Mouse (Mus musculus) forebrain, embryonic 11.5 days (tissue): ENCODE results near the gene Slc8b1. TPM values are rescaled to one million over a fixed set of nuclear protein-coding genes. Genes with fewer than 3 reads are reported as not detected.

Experiments used
- ATAC-seq: fragments of 200-750 bp; cut with Nextera tagmentation; replicated peaks from 2 replicates; pipeline ENCODE4 v1.8.0; 2017; ENCODE audit warnings: moderate TSS enrichment; ENCODE audit not compliant: low FRiP score
- DNase-seq: peaks from one replicate; pipeline ENCODE4 v3.0.0-alpha.2; 2017; ENCODE audit warnings: low spot score
- H3K27ac ChIP-seq: fragments of 300-500 bp; sonication (generic); 2 replicates; pipeline ENCODE4 v1.5.1; 2014; ENCODE audit warnings: low read depth, low read length
- H3K27me3 ChIP-seq: fragments of 300-500 bp; sonication (generic); 2 replicates; pipeline ENCODE4 v1.6.1; 2014; ENCODE audit warnings: mild to moderate bottlenecking, low read length, mixed read lengths; ENCODE audit not compliant: control insufficient read depth, insufficient read depth
- H3K36me3 ChIP-seq: fragments of 300-500 bp; sonication (generic); 2 replicates; pipeline ENCODE4 v1.6.1; 2014; ENCODE audit warnings: mild to moderate bottlenecking, low read length, moderate library complexity, mixed read lengths; ENCODE audit not compliant: control insufficient read depth, insufficient read depth
- H3K4me1 ChIP-seq: fragments of 300-500 bp; sonication (generic); replicated peaks from 2 replicates; pipeline ENCODE4 v1.6.1; 2014; ENCODE audit warnings: low read length, mixed read lengths; ENCODE audit not compliant: control insufficient read depth, insufficient read depth
- H3K4me2 ChIP-seq: fragments of 300-500 bp; sonication (generic); 2 replicates; pipeline ENCODE4 v1.6.1; 2014; ENCODE audit warnings: low read depth, mild to moderate bottlenecking, low read length, moderate library complexity, mixed read lengths; ENCODE audit not compliant: severe bottlenecking
- H3K4me3 ChIP-seq: fragments of 300-500 bp; sonication (generic); 2 replicates; pipeline ENCODE4 v1.5.1; 2014; ENCODE audit warnings: low read depth, low read length
- H3K9ac ChIP-seq: fragments of 300-500 bp; sonication (generic); 2 replicates; pipeline ENCODE4 v1.6.1; 2014; ENCODE audit warnings: low read length
- H3K9me3 ChIP-seq: fragments of 300-500 bp; sonication (generic); 2 replicates; pipeline ENCODE4 v1.6.1; 2016; ENCODE audit warnings: low read length, mixed read lengths; ENCODE audit not compliant: control insufficient read depth
- WGBS: fragments of 180-500 bp; shearing (Covaris S2); extraction: QIAGEN DNeasy Blood & Tissue Kit; methylation state at CpG from one replicate; pipeline ENCODE4 v1.1.7; 2014; 5-methylcytosine and 5-hydroxymethylcytosine counted together
- polyA plus RNA-seq: library from polyadenylated mRNA; unstranded; fragments of >200 nt; fragmentation: Nextera tagmentation; extraction: Ambion mirVana; gene quantifications from 2 replicates; pipeline ENCODE4 v1.2.1, GENCODE M21; 2014

Gene Slc8b1
- polyA plus RNA-seq, 1 experiment from 2014 or later = 2.9 TPM

DNA sequence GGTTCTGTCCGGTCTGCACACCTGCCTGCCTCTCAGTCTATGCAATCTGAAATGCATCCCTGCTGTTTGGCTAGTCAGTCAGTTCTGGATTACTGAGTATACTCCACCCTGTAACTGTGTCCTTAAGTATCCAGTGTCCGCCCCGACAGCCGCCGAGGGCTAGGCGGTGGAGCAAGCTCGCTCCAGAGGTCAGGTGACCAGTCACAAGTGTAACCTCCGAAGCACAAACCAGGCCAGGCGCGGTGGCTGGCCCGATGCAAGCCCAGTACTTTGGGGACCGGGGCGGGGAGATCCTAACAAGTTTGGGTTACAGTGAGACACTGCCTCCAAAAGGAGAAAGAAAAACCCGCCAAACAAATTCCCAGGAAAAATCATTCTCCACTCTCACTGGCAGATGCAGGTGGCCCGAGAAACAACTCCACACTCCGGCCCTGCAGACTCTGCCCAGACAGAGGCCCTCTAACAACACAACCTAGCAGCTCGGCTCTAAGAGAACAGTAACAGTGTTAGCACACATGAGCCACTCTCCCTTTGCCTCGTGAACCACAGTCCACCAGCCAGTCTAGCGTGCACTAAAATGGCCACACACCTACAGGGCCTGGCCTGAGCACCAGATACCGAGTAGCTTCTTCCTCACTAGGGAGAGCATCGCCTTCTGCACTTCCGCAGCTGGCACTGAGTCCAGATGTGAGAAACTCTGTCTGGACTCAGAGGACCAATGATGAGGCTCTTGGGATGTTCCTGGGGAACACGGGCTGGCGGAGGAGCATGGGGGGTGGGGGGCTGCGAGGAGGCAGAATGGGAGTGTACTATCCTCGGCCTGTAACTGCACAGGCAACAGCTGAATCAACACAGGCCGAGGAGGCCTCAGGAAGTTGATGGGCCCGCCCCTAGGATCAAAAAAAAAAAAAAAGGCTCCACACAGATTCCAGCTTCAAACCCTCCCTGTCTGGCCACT is 52.3 kb downstream of the Slc8b1 start:
- no peak for DNase-seq
- Histone ChIP-seq H3K4me3 (no peak overlapping the region), H3K4me2 (no peak overlapping the region), H3K27me3 (no peaks in the 10 kb centered on the region), H3K27ac (no peak overlapping the region), H3K36me3 (no peaks in the 10 kb centered on the region), H3K4me1 (peaks cover 36% of the 10 kb centered on the region), H3K9me3 (no peaks in the 10 kb centered on the region), H3K9ac (no peak overlapping the region)
- no peak for ATAC-seq
- 64% methylated on average over 28 of the region's 28 CpGs for WGBS

- Histone ChIP-seq H3K4me3 (no peak overlapping the region), H3K27ac (no peak overlapping the region), H3K4me2 (no peak overlapping the region), H3K4me1 (peaks cover 41% of the 10 kb centered on the region), H3K36me3 (no peaks in the 10 kb centered on the region), H3K9ac (no peak overlapping the region), H3K27me3 (no peaks in the 10 kb centered on the region), H3K9me3 (no peaks in the 10 kb centered on the region)
- ATAC-seq (no peak), DNase-seq (no peak)
- WGBS = 62% methylated on average over 4 of the region's 4 CpGs
These were observed 52.9 kb downstream of the Slc8b1 start for GRCm38 (mm10) chr5:120563914-120564311.

GRCm38 (mm10) chr5:120565171-120565905 is 54.4 kb downstream of the Slc8b1 start:
- Histone ChIP-seq H3K36me3 (no peaks in the 10 kb centered on the region), H3K27me3 (no peaks in the 10 kb centered on the region), H3K9ac (peak overlapping the region; percentile 3; the same call in 1 of the 2 replicates), H3K27ac (peak overlapping the region; percentile 47), H3K4me3 (no peak overlapping the region), H3K4me2 (no peak overlapping the region), H3K9me3 (no peaks in the 10 kb centered on the region), H3K4me1 (peaks cover 39% of the 10 kb centered on the region)
- no peak for ATAC-seq
- 42% methylated on average over 15 of the region's 15 CpGs for WGBS
- DNase-seq = no peak

GRCm38 (mm10) chr5:120566101-120566500 is 55.1 kb downstream of the Slc8b1 start:
- Histone ChIP-seq H3K27ac (peak overlapping the region; percentile 47), H3K9me3 (no peaks in the 10 kb centered on the region), H3K36me3 (no peaks in the 10 kb centered on the region), H3K9ac (peak overlapping the region; percentile 27; the same call in 1 of the 2 replicates), H3K4me1 (peaks cover 38% of the 10 kb centered on the region), H3K27me3 (no peaks in the 10 kb centered on the region), H3K4me2 (no peak overlapping the region), H3K4me3 (no peak overlapping the region)
- WGBS = 31% methylated on average over 5 of the region's 5 CpGs
- ATAC-seq (peak; percentile 77), DNase-seq (peak; percentile 63)

- H3K36me3 ChIP-seq = no peaks in the 10 kb centered on the region
- H3K27ac ChIP-seq = peak overlapping the region; percentile 47
- H3K4me1 ChIP-seq = peaks cover 39% of the 10 kb centered on the region
- DNase-seq (no peak), ATAC-seq (peak; percentile 28)
- WGBS = 45% methylated on average over 9 of the region's 9 CpGs
- no peak overlapping the region for H3K4me3 ChIP-seq
- peak overlapping the region; percentile 27; the same call in 1 of the 2 replicates for H3K9ac ChIP-seq
- H3K9me3 ChIP-seq = no peaks in the 10 kb centered on the region
- H3K27me3 ChIP-seq = no peaks in the 10 kb centered on the region
- H3K4me2 ChIP-seq = no peak overlapping the region
These were observed 55.8 kb downstream of the Slc8b1 start for GRCm38 (mm10) chr5:120566681-120567252.

- Histone ChIP-seq H3K9ac (peak overlapping the region; percentile 39; the same call in 1 of the 2 replicates), H3K4me2 (no peak overlapping the region), H3K4me1 (peaks cover 39% of the 10 kb centered on the region), H3K27ac (peak overlapping the region; percentile 47), H3K27me3 (no peaks in the 10 kb centered on the region), H3K4me3 (no peak overlapping the region), H3K9me3 (no peaks in the 10 kb centered on the region), H3K36me3 (no peaks in the 10 kb centered on the region)
- 19% methylated on average over 21 of the region's 21 CpGs for WGBS
- peak; percentile 63 for ATAC-seq
- peak; percentile 76 for DNase-seq
These were observed 56.3 kb downstream of the Slc8b1 start for GRCm38 (mm10) chr5:120567253-120567701.

DNA sequence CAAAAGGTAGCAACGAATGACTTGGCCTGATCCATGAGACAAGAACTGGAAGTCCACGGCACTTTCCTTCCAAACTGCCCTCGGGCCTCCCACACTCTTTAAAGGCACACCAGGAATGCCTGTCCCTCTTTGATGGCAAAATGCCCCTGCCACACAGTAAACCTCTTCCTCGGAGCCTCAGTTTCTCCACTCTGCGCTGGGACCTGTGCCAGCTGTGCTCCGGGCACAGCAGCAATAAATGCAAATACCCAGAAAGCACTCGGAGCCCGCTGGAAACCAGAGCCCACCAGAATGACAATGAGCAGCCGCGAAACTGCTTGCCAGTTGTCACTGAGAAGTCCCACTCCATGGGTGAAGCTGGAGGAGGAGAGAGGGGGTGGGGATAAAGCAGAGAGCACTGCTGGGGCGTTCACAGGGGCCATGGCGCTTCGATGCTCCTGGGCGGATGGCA is 56.8 kb downstream of the Slc8b1 start:
- H3K4me2 ChIP-seq = no peak overlapping the region
- H3K4me3 ChIP-seq = no peak overlapping the region
- 62% methylated on average over 14 of the region's 14 CpGs for WGBS
- ATAC-seq = no peak
- H3K27me3 ChIP-seq = no peaks in the 10 kb centered on the region
- peak overlapping the region; percentile 47 for H3K27ac ChIP-seq
- no peak for DNase-seq
- no peaks in the 10 kb centered on the region for H3K9me3 ChIP-seq
- H3K4me1 ChIP-seq = peaks cover 39% of the 10 kb centered on the region
- H3K36me3 ChIP-seq = no peaks in the 10 kb centered on the region
- peak overlapping the region; percentile 39; the same call in 1 of the 2 replicates for H3K9ac ChIP-seq

DNA sequence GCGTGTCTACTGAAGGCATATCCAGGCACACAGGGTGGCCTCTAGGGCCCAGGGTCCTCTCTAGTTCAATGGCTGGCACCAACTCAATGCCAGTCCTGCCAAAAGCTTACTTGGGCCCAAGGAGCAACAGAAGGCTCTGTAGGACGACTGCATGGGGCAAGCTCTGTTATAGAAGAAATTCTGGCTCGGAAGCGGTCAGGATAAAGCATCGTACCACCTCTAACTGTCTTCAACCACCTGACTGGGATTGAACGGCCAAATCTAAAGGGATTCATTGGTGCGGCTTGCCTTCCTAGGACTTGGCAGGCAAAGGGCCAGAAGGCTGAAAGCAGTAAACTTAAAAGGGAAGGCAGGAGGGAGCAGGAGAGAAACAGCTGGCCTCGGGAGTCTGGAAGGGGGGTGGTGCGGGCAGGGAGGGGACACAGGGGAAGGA is 57.4 kb downstream of the Slc8b1 start:
- Histone ChIP-seq H3K9me3 (no peaks in the 10 kb centered on the region), H3K4me3 (no peak overlapping the region), H3K4me1 (peaks cover 39% of the 10 kb centered on the region), H3K4me2 (no peak overlapping the region), H3K36me3 (no peaks in the 10 kb centered on the region), H3K9ac (0 out of 2 replicates have a peak overlapping the region, but pooled peaks have one; percentile 14), H3K27me3 (no peaks in the 10 kb centered on the region), H3K27ac (no peak overlapping the region)
- ATAC-seq (no peak), DNase-seq (no peak)
- 68% methylated on average over 9 of the region's 9 CpGs for WGBS
